Mouse (Mus musculus) 3134 (cell line): ENCODE measurements around the gene Gm49776.

Source experiments
- DNase-seq: peaks from one replicate; pipeline ENCODE4 v3.0.0-alpha.2; 2011; ENCODE audit warnings: low spot score; ENCODE audit not compliant: insufficient read length; ENCODE audit errors: extremely low read depth

The Gm49776 gene

GRCm38 (mm10) chr16:18234671-18235388 is 23.3 kb downstream of the Gm49776 start, which contains the start of gene Zdhhc8:
Gene Zdhhc8, minus strand, starts transcription at chr16:18235136.
- peak; percentile 89 for DNase-seq

GRCm38 (mm10) chr16:18233919-18234670 is 24.0 kb downstream of the Gm49776 start:
- DNase-seq: no peak

GRCm38 (mm10) chr16:18233451-18233850 is 24.7 kb downstream of the Gm49776 start:
- DNase-seq: no peak

GRCm38 (mm10) chr16:18231451-18231850 is 26.7 kb downstream of the Gm49776 start:
- DNase-seq: no peak

GRCm38 (mm10) chr16:18231047-18231446 is 27.1 kb downstream of the Gm49776 start:
- no peak for DNase-seq

- no peak for DNase-seq
These were observed 27.5 kb downstream of the Gm49776 start for GRCm38 (mm10) chr16:18230617-18231016.

GRCm38 (mm10) chr16:18229622-18230021 is 28.5 kb downstream of the Gm49776 start:
- DNase-seq: no peak

GRCm38 (mm10) chr16:18228856-18229255 is 29.3 kb downstream of the Gm49776 start:
- DNase-seq: no peak

- no peak for DNase-seq
These were observed 30.2 kb downstream of the Gm49776 start for GRCm38 (mm10) chr16:18227897-18228422.

- no peak for DNase-seq
These were observed 30.9 kb downstream of the Gm49776 start for GRCm38 (mm10) chr16:18227187-18227586.

- no peak for DNase-seq
These were observed 35.9 kb downstream of the Gm49776 start for GRCm38 (mm10) chr16:18222188-18222587.

- no peak for DNase-seq
These were observed 36.6 kb downstream of the Gm49776 start for GRCm38 (mm10) chr16:18221543-18221898.

- DNase-seq: no peak
These were observed 37.1 kb downstream of the Gm49776 start for GRCm38 (mm10) chr16:18220856-18221542.

- no peak for DNase-seq
These were observed 38.1 kb downstream of the Gm49776 start for GRCm38 (mm10) chr16:18220001-18220400.

GRCm38 (mm10) chr16:18218580-18218996 is 39.5 kb downstream of the Gm49776 start:
- no peak for DNase-seq

- DNase-seq: no peak
These were observed 40.5 kb downstream of the Gm49776 start, which contains the start of gene Ccdc188 for GRCm38 (mm10) chr16:18217579-18217978. Gene Ccdc188, plus strand, starts transcription at chr16:18217879.

- no peak for DNase-seq
These were observed 43.3 kb downstream of the Gm49776 start for GRCm38 (mm10) chr16:18214858-18215257.

- DNase-seq: no peak
These were observed 44.4 kb downstream of the Gm49776 start for GRCm38 (mm10) chr16:18213689-18214088.

- peak; percentile 61 for DNase-seq
These were observed 46.5 kb downstream of the Gm49776 start for GRCm38 (mm10) chr16:18211417-18212171.

- no peak for DNase-seq
These were observed 47.3 kb downstream of the Gm49776 start for GRCm38 (mm10) chr16:18210701-18211416.
